Mouse (Mus musculus) leukemia stem cell, adult 10-12 weeks (primary cell): ENCODE measurements around the gene Ssb. TPM values are rescaled to one million over a fixed set of nuclear protein-coding genes. Genes with fewer than 3 reads are reported as not detected.

Experiments used
- polyA plus RNA-seq: library from polyadenylated mRNA; stranded (reverse); fragments of >175 nt; gene quantifications from 2 replicates; pipeline ENCODE4 v1.2.3, GENCODE M21; 2012; ENCODE audit warnings: low replicate concordance

Ssb gene
- polyA plus RNA-seq, result 2.6 and 8.2 TPM in 2 replicates

GRCm38 (mm10) chr2:69861485-69862091, at the start of gene Ssb:
Ssb (plus strand) TSS chr2:69861562.

GRCm38 (mm10) chr2:69821711-69822110, 39.7 kb upstream of the Ssb start, which contains the start of gene Klhl23:
Klhl23 (plus strand) TSS chr2:69821944.

GRCm38 (mm10) chr2:69885451-69886305, 24.3 kb downstream of the Ssb start, which contains the start of gene Mettl5:
Mettl5 (minus strand) TSS chr2:69885615.

GRCm38 (mm10) chr2:69897039-69897617, 35.8 kb downstream of the Ssb start, which contains the start of gene Ubr3:
Ubr3 (plus strand) TSS chr2:69897246.

Other genes starting within 250 kb of the Ssb start
- not detected in 2 replicates for gene Bbs5, start 214.4 kb upstream of the Ssb start, polyA plus RNA-seq
- not detected in 2 replicates for gene Klhl41, start 191.4 kb upstream of the Ssb start, polyA plus RNA-seq
- gene Fastkd1, start 148.0 kb upstream of the Ssb start, polyA plus RNA-seq, result 0.12 and 0.72 TPM in 2 replicates
- 8.2 and 14.0 TPM in 2 replicates for gene Ppig, start 139.0 kb upstream of the Ssb start, polyA plus RNA-seq
- gene Ccdc173, start 72.0 kb upstream of the Ssb start, polyA plus RNA-seq, result not detected in 2 replicates
- 4.4 and 19.8 TPM in 2 replicates for gene Phospho2, start 71.9 kb upstream of the Ssb start, polyA plus RNA-seq
- gene Klhl23, start 39.6 kb upstream of the Ssb start, polyA plus RNA-seq, result 0.16 and 4.1 TPM in 2 replicates
- 160 and 164 TPM in 2 replicates for gene Mettl5, start 24.1 kb downstream of the Ssb start, polyA plus RNA-seq
- 12.0 and 16.4 TPM in 2 replicates for gene Ubr3, start 35.7 kb downstream of the Ssb start, polyA plus RNA-seq
- not detected in 2 replicates for gene Myo3b, start 177.6 kb downstream of the Ssb start, polyA plus RNA-seq